ENCODE assay signal across 22 mouse cellular contexts in genomic region chr1:80873596-80873995, GRCm38 (mm10).
DNase-seq lines count a peak whose midpoint lies in the region; ATAC-seq and TF ChIP-seq lines count a peak whose summit lies in the region.
"Had no signal": no experiment of that assay in that cellular context is flagged by ENCODE, and none has a peak within 500 bp of the region (broad histone marks: within the 10 kb centered on the region; RNA-seq: fewer than 3 reads in every experiment).

No protein-coding gene starts in this region.

- no peaks in the 10 kb centered on the region for H3K27me3 ChIP-seq in hindbrain, postnatal 0 days (ENCODE audit: insufficient read depth, low read length)
- H3K27me3 ChIP-seq in hindbrain, embryonic 14.5 days (ENCODE audit: control insufficient read depth, insufficient read depth, low read length) = no peaks in the 10 kb centered on the region
- H3K27me3 ChIP-seq in midbrain, postnatal 0 days (ENCODE audit: insufficient read depth, low read length) = no peaks in the 10 kb centered on the region
- no peaks in the 10 kb centered on the region for H3K27me3 ChIP-seq in midbrain, embryonic 10.5 days (ENCODE audit: low read depth, poor library complexity, severe bottlenecking)
- H3K27me3 ChIP-seq: embryonic facial prominence, embryonic 15.5 days; heart, embryonic 12.5 days; hindbrain, embryonic 15.5 days had no signal

- no peak for ATAC-seq in hindbrain, postnatal 0 days
- no peak for ATAC-seq in hindbrain, embryonic 14.5 days (ENCODE audit: low FRiP score)
- no peak for ATAC-seq in midbrain, postnatal 0 days (ENCODE audit: low FRiP score)
- ATAC-seq: forebrain, embryonic 14.5 days had no signal

- H3K9ac ChIP-seq in hindbrain, postnatal 0 days (replicated peaks; ENCODE audit: low read length) = no peak overlapping the region
- H3K9ac ChIP-seq in hindbrain, embryonic 14.5 days = no peak overlapping the region
- no peak overlapping the region for H3K9ac ChIP-seq in midbrain, postnatal 0 days (replicated peaks; ENCODE audit: low read length, poor library complexity, severe bottlenecking)
- H3K9ac ChIP-seq: embryonic facial prominence, embryonic 15.5 days; heart, embryonic 12.5 days; hindbrain, embryonic 15.5 days had no signal

- no peaks in the 10 kb centered on the region for H3K36me3 ChIP-seq in hindbrain, postnatal 0 days (ENCODE audit: insufficient read depth, low read length)
- H3K36me3 ChIP-seq in hindbrain, embryonic 14.5 days (replicated peaks; ENCODE audit: control insufficient read depth, insufficient read depth) = no peaks in the 10 kb centered on the region
- no peaks in the 10 kb centered on the region for H3K36me3 ChIP-seq in midbrain, postnatal 0 days (ENCODE audit: insufficient read depth, low read length)
- H3K36me3 ChIP-seq in midbrain, embryonic 10.5 days = no peaks in the 10 kb centered on the region
- H3K36me3 ChIP-seq: embryonic facial prominence, embryonic 15.5 days; forebrain, embryonic 10.5 days; G1E; heart, embryonic 12.5 days; hindbrain, embryonic 10.5 days; hindbrain, embryonic 15.5 days had no signal

- TF ChIP-seq CTCF in hindbrain, postnatal 0 days (IDR thresholded peaks at IDR 0.05; ENCODE audit: low read depth) = no peak
- TF ChIP-seq CTCF in midbrain, postnatal 0 days (IDR thresholded peaks at IDR 0.05) = no peak

- H3K4me2 ChIP-seq in hindbrain, postnatal 0 days (ENCODE audit: low read depth, low read length) = no peak overlapping the region
- no peak overlapping the region for H3K4me2 ChIP-seq in hindbrain, embryonic 14.5 days (replicated peaks)
- no peak overlapping the region for H3K4me2 ChIP-seq in midbrain, postnatal 0 days (ENCODE audit: low read depth, low read length, poor library complexity, severe bottlenecking)
- H3K4me2 ChIP-seq: embryonic facial prominence, embryonic 15.5 days; heart, embryonic 12.5 days; hindbrain, embryonic 15.5 days had no signal

- H3K27ac ChIP-seq in hindbrain, postnatal 0 days = no peak overlapping the region
- H3K27ac ChIP-seq in hindbrain, embryonic 14.5 days = no peak overlapping the region
- H3K27ac ChIP-seq in midbrain, postnatal 0 days (ENCODE audit: low read depth, low read length) = no peak overlapping the region
- no peak overlapping the region for H3K27ac ChIP-seq in midbrain, embryonic 10.5 days (replicated peaks)
- H3K27ac ChIP-seq: embryonic facial prominence, embryonic 15.5 days; forebrain, embryonic 10.5 days; gastrocnemius, adult 2 months; hindbrain, embryonic 10.5 days; hindbrain, embryonic 15.5 days had no signal

- peak; percentile 65 for DNase-seq in hindbrain, postnatal 0 days (ENCODE audit: low spot score)
- DNase-seq in hindbrain, embryonic 14.5 days (ENCODE audit: low spot score) = no peak
- peak; percentile 56 for DNase-seq in midbrain, postnatal 0 days (ENCODE audit: low spot score)
- no peak for DNase-seq in midbrain, embryonic 10.5 days (ENCODE audit: low spot score)
- peak; percentile 30 for DNase-seq in MN1 (ENCODE audit: low spot score)
- DNase-seq in naive thymus-derived CD4-positive, alpha-beta T cell, adult 2 months (ENCODE audit: low read depth) = peak; percentile 15
- no peak for DNase-seq in thymus, postnatal 25 days
- DNase-seq in thymus, postnatal 0 days (ENCODE audit: low spot score) = no peak
- DNase-seq: adrenal gland, adult 2 months; adrenal gland, postnatal 36 days; B cell, adult 2 months; cerebellum, adult 11-12 months; gastrocnemius, adult 2 months; gastrocnemius, postnatal 25 days had no signal

- H3K4me3 ChIP-seq in hindbrain, postnatal 0 days (ENCODE audit: low read length) = no peak overlapping the region
- H3K4me3 ChIP-seq in hindbrain, embryonic 14.5 days (replicated peaks; ENCODE audit: low read length) = no peak overlapping the region
- H3K4me3 ChIP-seq in midbrain, postnatal 0 days (ENCODE audit: low read depth, low read length) = no peak overlapping the region
- no peak overlapping the region for H3K4me3 ChIP-seq in midbrain, embryonic 10.5 days
- H3K4me3 ChIP-seq: embryonic facial prominence, embryonic 15.5 days; erythroblast, embryonic 14.5 days; forebrain, embryonic 10.5 days; gastrocnemius, adult 2 months; heart, embryonic 12.5 days; hindbrain, embryonic 10.5 days; hindbrain, embryonic 15.5 days had no signal

- WGBS in hindbrain, postnatal 0 days = 67% methylated on average over 2 of the region's 2 CpGs
- 78% methylated on average over 2 of the region's 2 CpGs for WGBS in hindbrain, embryonic 14.5 days
- WGBS in midbrain, postnatal 0 days = 74% methylated on average over 2 of the region's 2 CpGs
- 83% methylated on average over 2 of the region's 2 CpGs for WGBS in midbrain, embryonic 10.5 days

- no peaks in the 10 kb centered on the region for H3K4me1 ChIP-seq in hindbrain, postnatal 0 days (ENCODE audit: insufficient read depth, low read length)
- no peaks in the 10 kb centered on the region for H3K4me1 ChIP-seq in hindbrain, embryonic 14.5 days (replicated peaks; ENCODE audit: control insufficient read depth, insufficient read depth, low read length)
- H3K4me1 ChIP-seq in midbrain, postnatal 0 days (ENCODE audit: insufficient read depth, low read length) = no peaks in the 10 kb centered on the region
- H3K4me1 ChIP-seq in midbrain, embryonic 10.5 days = no peaks in the 10 kb centered on the region
- H3K4me1 ChIP-seq: embryonic facial prominence, embryonic 15.5 days; forebrain, embryonic 10.5 days; heart, embryonic 12.5 days; hindbrain, embryonic 10.5 days; hindbrain, embryonic 15.5 days had no signal

- H3K9me3 ChIP-seq in hindbrain, postnatal 0 days (ENCODE audit: low read length) = no peaks in the 10 kb centered on the region
- H3K9me3 ChIP-seq in hindbrain, embryonic 14.5 days (ENCODE audit: control insufficient read depth, low read length) = no peaks in the 10 kb centered on the region
- H3K9me3 ChIP-seq in midbrain, postnatal 0 days (ENCODE audit: low read length) = no peaks in the 10 kb centered on the region
- H3K9me3 ChIP-seq in midbrain, embryonic 10.5 days (replicated peaks) = no peaks in the 10 kb centered on the region
- H3K9me3 ChIP-seq: embryonic facial prominence, embryonic 15.5 days; forebrain, embryonic 10.5 days; heart, embryonic 12.5 days; hindbrain, embryonic 10.5 days; hindbrain, embryonic 15.5 days had no signal

Comparison
In these comparisons a context has a peak if more than half of its experiments do, and no peak if none do; other contexts are left out.
1. DNase-seq: peak in hindbrain, postnatal 0 days (single experiment), midbrain, postnatal 0 days (single experiment), MN1 (single experiment) and naive thymus-derived CD4-positive, alpha-beta T cell, adult 2 months (single experiment); none in hindbrain, embryonic 14.5 days (single experiment), midbrain, embryonic 10.5 days (single experiment), thymus, postnatal 25 days (single experiment) and thymus, postnatal 0 days (single experiment).